Mouse (Mus musculus) heart, embryonic 16.5 days (tissue): ENCODE data around the gene Slc16a8. TPM values are rescaled to one million over a fixed set of nuclear protein-coding genes. Genes with fewer than 3 reads are reported as not detected.
A peak's percentile ranks its signal among the peaks of the same experiment; 100 is the strongest.
"Not testable (repeated sequence)": the region's sequence is repeated elsewhere in the genome, so short reads cannot be mapped to it uniquely, and the experiment has no call there.

ENCODE experiments used
- ATAC-seq: fragments of 200-750 bp; cut with Nextera tagmentation; replicated peaks from 2 replicates; pipeline ENCODE4 v1.8.0; 2017; ENCODE audit warnings: moderate number of reproducible peaks; ENCODE audit not compliant: insufficient read depth, low FRiP score; ENCODE audit errors: extremely low read depth
- H3K27ac ChIP-seq: fragments of 300-500 bp; sonication (generic); 2 replicates; pipeline ENCODE4 v1.5.1; 2014; ENCODE audit warnings: mild to moderate bottlenecking, low read length, control low read depth, moderate library complexity
- H3K27me3 ChIP-seq: fragments of 300-500 bp; sonication (generic); 2 replicates; pipeline ENCODE4 v1.6.1; 2014; ENCODE audit warnings: low read length, mixed read lengths; ENCODE audit not compliant: control insufficient read depth, insufficient read depth
- H3K36me3 ChIP-seq: fragments of 300-500 bp; sonication (generic); 2 replicates; pipeline ENCODE4 v1.6.1; 2014; ENCODE audit not compliant: control insufficient read depth, insufficient read depth
- H3K4me1 ChIP-seq: fragments of 300-500 bp; sonication (generic); 2 replicates; pipeline ENCODE4 v1.6.1; 2014; ENCODE audit warnings: low read length, mixed read lengths; ENCODE audit not compliant: control insufficient read depth, insufficient read depth
- H3K4me2 ChIP-seq: fragments of 300-500 bp; sonication (generic); 2 replicates; pipeline ENCODE4 v1.6.1; 2014; ENCODE audit warnings: low read depth, mild to moderate bottlenecking, control low read depth, low read length
- H3K4me3 ChIP-seq: fragments of 300-500 bp; sonication (generic); 2 replicates; pipeline ENCODE4 v1.5.1; 2014; ENCODE audit warnings: mild to moderate bottlenecking, control low read depth, low read length
- H3K9ac ChIP-seq: fragments of 300-500 bp; sonication (generic); 2 replicates; pipeline ENCODE4 v1.6.1; 2014; ENCODE audit warnings: low read length, control low read depth
- H3K9me3 ChIP-seq: fragments of 300-500 bp; sonication (generic); replicated peaks from 2 replicates; pipeline ENCODE4 v1.6.1; 2016; ENCODE audit warnings: low read length; ENCODE audit not compliant: control insufficient read depth
- WGBS: fragments of 180-500 bp; shearing (Covaris S2); extraction: QIAGEN DNeasy Blood & Tissue Kit; methylation state at CpG from one replicate; pipeline ENCODE4 v1.1.7; 2014; 5-methylcytosine and 5-hydroxymethylcytosine counted together
- polyA plus RNA-seq: library from polyadenylated mRNA; unstranded; fragments of >200 nt; fragmentation: Nextera tagmentation; extraction: Ambion mirVana; gene quantifications from 2 replicates; pipeline ENCODE4 v1.2.1, GENCODE M21; 2015

The Slc16a8 gene
- polyA plus RNA-seq, 1 experiment from 2014 or later: 0.95 TPM

DNA sequence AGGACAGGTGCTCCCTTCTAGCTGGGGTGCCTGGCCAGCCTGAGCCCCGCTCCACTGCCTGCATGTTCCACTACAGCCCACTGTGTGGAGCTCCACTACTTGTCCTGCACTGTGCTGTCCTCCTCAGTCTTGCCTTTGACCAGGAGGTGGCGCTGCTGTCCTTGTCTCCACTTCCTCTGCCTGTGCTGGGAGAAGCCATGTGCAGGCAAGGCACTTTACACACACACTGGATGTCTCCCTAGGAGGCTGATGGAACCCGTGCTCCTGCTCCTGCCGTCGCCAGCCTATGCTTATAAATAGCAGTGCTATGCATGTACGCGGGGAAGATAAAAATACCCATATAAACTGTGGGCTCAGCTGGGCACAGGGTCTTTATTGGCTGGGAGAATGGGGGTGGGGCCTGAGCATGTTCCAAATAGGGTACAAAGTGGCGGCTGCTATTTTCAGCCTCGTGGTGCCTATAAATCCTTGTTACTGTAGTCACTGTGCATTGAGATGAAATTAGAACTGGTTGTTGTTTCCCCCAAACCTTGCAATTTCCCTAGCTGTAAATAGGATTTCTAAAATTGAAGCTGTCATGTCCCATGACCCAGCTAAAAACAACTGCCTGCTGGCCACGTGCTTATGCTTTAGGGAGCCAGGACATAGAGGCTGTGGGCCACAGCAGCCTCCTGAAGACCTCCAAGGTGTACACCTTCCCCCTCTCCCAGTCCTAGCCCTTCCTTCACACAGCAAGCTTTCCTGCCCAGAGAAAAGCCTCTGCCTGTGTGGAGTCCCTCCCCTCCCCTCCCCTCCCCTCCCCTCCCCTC is 11.1 kb downstream of the Slc16a8 start:
- Histone ChIP-seq H3K27ac (peak overlapping the region; percentile 98), H3K9me3 (peaks cover 2% of the 10 kb centered on the region; the same call in 1 of the 2 replicates), H3K9ac (peak overlapping the region; percentile 63), H3K27me3 (no peaks in the 10 kb centered on the region), H3K36me3 (peaks cover 47% of the 10 kb centered on the region), H3K4me1 (peaks cover 24% of the 10 kb centered on the region), H3K4me2 (peak overlapping the region; percentile 40; the same call in 1 of the 2 replicates), H3K4me3 (no peak overlapping the region)
- ATAC-seq: peak; percentile 94
- 8% methylated on average over 10 of the region's 10 CpGs for WGBS

DNA sequence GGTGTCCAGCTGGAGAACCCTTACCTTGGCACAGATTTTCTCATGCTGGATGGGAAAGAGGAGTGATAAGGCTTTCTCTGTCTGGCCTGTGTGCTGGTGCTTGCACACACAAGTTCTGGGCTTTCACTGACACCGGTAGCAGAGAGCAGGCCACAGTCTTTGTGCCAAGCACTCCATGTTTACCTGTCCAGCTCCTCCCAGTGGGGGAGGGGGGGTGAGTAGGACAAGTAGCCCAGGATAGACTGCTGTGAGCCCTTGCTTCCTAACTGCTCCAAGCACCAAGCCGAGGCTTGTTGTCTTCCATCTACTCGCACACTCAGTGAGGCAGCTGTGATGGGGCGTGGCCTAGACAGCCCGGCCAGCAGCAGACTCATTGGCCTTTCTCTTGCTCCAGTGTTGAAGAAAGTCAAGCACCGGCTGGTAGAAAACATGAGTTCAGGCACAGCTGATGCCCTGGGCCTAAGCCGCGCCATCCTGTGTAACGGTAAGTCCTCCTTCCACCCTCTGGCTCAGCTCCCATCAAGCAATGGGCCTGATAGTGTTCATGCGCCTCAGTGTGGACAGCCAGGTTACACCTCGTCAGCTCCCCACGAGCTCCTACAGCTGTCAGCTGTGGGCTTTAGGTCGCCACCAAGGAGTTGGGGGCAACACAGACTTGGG is 11.9 kb downstream of the Slc16a8 start:
- WGBS: 58% methylated on average over 13 of the region's 13 CpGs

DNA sequence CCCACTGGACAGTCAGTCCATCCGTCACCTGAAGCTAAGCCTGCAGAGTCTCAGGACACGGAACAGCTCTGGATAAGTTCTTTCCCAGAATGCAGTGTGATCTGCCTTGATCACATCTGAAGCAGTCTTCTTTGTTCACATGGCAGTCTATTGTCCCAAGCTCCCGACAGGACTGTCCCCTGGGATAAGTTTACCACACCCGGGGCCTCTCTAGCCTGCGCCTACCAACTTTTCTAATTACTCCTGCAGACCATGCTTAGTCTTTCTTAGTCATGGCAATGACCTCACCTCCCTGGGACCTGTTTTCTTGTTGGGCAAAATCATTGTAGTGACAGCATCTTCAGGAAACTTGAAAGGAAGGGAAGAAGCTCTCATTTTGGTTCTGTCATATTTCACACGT is 16.5 kb downstream of the Slc16a8 start:
- Histone ChIP-seq H3K9me3 (peaks cover 2% of the 10 kb centered on the region; the same call in 1 of the 2 replicates), H3K36me3 (peaks cover 33% of the 10 kb centered on the region), H3K27me3 (no peaks in the 10 kb centered on the region), H3K4me1 (peaks cover 16% of the 10 kb centered on the region), H3K9ac (no peak overlapping the region), H3K4me3 (no peak overlapping the region), H3K27ac (no peak overlapping the region), H3K4me2 (no peak overlapping the region)
- no peak for ATAC-seq
- 75% methylated on average over 6 of the region's 6 CpGs for WGBS

More for the DNA sequence above, 11.9 kb downstream of the Slc16a8 start:
- Histone ChIP-seq H3K9me3 (peaks cover 2% of the 10 kb centered on the region; the same call in 1 of the 2 replicates), H3K27me3 (no peaks in the 10 kb centered on the region), H3K36me3 (peaks cover 45% of the 10 kb centered on the region), H3K27ac (peak overlapping the region; percentile 88), H3K9ac (peak overlapping the region; percentile 48; the same call in 1 of the 2 replicates), H3K4me1 (peaks cover 24% of the 10 kb centered on the region), H3K4me2 (no peak overlapping the region), H3K4me3 (no peak overlapping the region)
- ATAC-seq: peak; percentile 8; the same call in 1 of the 2 replicates

DNA sequence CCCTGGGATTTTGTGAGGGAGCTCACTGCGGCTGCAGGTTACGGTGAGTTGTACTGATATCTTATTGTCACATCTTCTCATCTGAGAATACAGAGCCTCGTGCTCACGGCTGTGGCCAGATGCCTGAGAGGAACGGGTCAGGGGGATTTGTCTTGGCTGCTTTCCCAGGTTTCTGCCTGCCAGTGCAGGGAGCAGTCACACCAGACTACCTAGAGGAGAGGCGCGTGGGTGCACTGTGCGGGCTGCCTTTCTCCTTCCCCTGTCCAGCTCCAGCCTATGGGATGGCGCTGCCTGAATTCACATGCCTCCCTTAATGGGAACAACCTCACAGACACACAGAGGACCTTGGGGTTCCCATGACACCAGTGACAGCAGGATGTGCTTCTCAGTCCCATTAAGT is 19.3 kb downstream of the Slc16a8 start:
- ATAC-seq: peak; percentile 71
- Histone ChIP-seq H3K4me3 (no peak overlapping the region), H3K4me2 (no peak overlapping the region), H3K27me3 (no peaks in the 10 kb centered on the region), H3K27ac (peak overlapping the region; percentile 50), H3K4me1 (peaks cover 11% of the 10 kb centered on the region), H3K9me3 (no peaks in the 10 kb centered on the region), H3K9ac (no peak overlapping the region), H3K36me3 (peaks cover 26% of the 10 kb centered on the region)
- WGBS: 34% methylated on average over 9 of the region's 9 CpGs

DNA sequence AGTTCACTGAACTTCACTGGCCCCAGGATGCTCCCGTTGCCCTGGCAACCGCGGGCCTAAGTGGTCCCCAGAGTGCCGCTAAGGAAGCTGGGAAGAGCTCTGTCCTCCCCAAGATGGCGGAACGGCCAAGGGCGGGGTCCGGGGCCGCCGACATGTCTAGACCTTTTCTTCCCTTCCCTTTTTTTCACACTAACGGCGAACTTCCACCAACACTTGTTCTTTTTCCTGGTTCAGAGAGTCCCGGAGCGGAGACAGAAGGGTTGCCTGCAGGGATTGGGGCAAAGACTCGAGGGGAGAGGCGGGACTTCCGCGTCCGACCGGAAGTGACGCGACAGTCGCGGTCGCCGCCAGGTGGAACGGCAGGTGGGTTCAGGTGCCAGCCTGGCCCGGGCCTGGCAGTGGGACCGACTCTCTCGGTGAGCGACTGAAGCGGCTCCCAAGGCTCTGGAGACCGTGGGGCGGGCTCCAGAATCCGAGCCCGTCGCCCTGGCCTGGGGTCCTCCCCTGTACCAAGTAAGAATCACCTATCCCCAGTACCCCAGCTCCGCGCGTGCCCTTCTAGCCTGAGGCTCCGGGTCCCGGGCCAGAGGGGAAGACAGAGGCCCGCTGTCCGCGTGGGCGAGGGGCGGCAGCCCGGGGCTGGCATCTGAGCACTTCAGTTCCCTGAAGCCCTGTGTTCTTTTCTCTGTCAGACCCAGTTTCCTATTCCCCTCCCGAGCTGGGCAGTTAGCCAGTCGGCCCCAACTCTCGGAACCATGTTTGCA is 25.3 kb downstream of the Slc16a8 start, which contains the start of the genes Pick1 and Gm49486:
Gene Pick1, plus strand, starts transcription at position 116 of the 764 bp plus-strand sequence.
Gene Gm49486, plus strand, starts transcription at position 334 of the 764 bp plus-strand sequence.
- H3K9me3 ChIP-seq: no peaks in the 10 kb centered on the region
- H3K27me3 ChIP-seq: no peaks in the 10 kb centered on the region
- peak within 1 kb of the TSS; percentile 89 for H3K4me3 ChIP-seq
- peaks cover 9% of the 10 kb centered on the region; the same call in 1 of the 2 replicates for H3K36me3 ChIP-seq
- H3K4me2 ChIP-seq: peak within 1 kb of the TSS; percentile 99
- H3K4me1 ChIP-seq: peaks cover 8% of the 10 kb centered on the region
- peak within 1 kb of the TSS; percentile 98 for H3K27ac ChIP-seq
- peak; percentile 76 for ATAC-seq
- under 1% methylated on average over 51 of the region's 51 CpGs for WGBS
- H3K9ac ChIP-seq: peak within 1 kb of the TSS; percentile 94

DNA sequence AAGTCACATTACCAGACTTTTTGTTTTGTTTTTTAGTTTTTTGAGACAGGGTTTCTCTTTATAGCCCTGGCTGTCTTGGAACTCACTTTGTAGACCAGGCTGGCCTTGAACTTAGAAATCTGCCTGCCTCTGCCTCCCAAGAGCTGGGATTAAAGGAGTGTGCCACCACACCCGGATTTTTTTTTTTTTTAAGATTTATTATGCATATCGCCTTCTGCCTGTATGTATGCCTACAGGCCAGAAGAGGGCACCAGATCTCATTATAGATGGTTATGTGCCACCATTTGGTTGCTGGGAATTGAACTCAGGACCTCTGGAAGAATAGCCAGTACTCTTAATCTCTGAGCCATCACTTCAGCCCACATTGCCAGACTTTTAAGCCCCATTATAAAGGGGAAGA is 28.8 kb downstream of the Slc16a8 start:
- 63% methylated on average over 2 of the region's 2 CpGs for WGBS
- not testable (repeated sequence) for H3K4me3 ChIP-seq, ATAC-seq, H3K9me3 ChIP-seq, H3K36me3 ChIP-seq, H3K4me1 ChIP-seq, H3K27me3 ChIP-seq, H3K27ac ChIP-seq, H3K4me2 ChIP-seq, H3K9ac ChIP-seq

GRCm38 (mm10) chr15:79224685-79225084 is 29.9 kb downstream of the Slc16a8 start:
- Histone ChIP-seq H3K9me3 (no peaks in the 10 kb centered on the region), H3K4me2 (no peak overlapping the region), H3K4me3 (no peak overlapping the region), H3K9ac (no peak overlapping the region), H3K4me1 (peaks cover 6% of the 10 kb centered on the region), H3K36me3 (no peaks in the 10 kb centered on the region), H3K27ac (no peak overlapping the region), H3K27me3 (no peaks in the 10 kb centered on the region)
- 0 out of 2 replicates have a peak, but pooled peaks have one; percentile 8 for ATAC-seq
- 11% methylated on average over 5 of the region's 5 CpGs for WGBS

GRCm38 (mm10) chr15:79223641-79224040 is 30.9 kb downstream of the Slc16a8 start:
- no peak overlapping the region for H3K27ac ChIP-seq
- no peak for ATAC-seq
- WGBS: 18% methylated on average over 5 of the region's 5 CpGs

More at GRCm38 (mm10) chr15:79223641-79224040, 30.9 kb downstream of the Slc16a8 start:
- Histone ChIP-seq H3K9me3 (no peaks in the 10 kb centered on the region), H3K4me2 (no peak overlapping the region), H3K27me3 (no peaks in the 10 kb centered on the region), H3K36me3 (no peaks in the 10 kb centered on the region), H3K4me1 (peaks cover 3% of the 10 kb centered on the region; the same call in 1 of the 2 replicates), H3K4me3 (no peak overlapping the region), H3K9ac (no peak overlapping the region)
